Mouse (Mus musculus) embryonic fibroblast, embryonic 13.5 days (primary cell): ENCODE data around the gene Glt1d1. TPM values are rescaled to one million over a fixed set of nuclear protein-coding genes. Genes with fewer than 3 reads are reported as not detected.

Experiments used
- H3K27ac ChIP-seq: 2 replicates; pipeline ENCODE4 v1.5.1; 2012; ENCODE audit warnings: low read length, control low read depth, inconsistent platforms; ENCODE audit not compliant: insufficient read depth
- H3K4me1 ChIP-seq: 2 replicates; pipeline ENCODE4 v1.6.1; 2011; ENCODE audit warnings: low read length; ENCODE audit not compliant: control insufficient read depth, insufficient read depth
- H3K4me3 ChIP-seq: 2 replicates; pipeline ENCODE4 v1.5.1; 2011; ENCODE audit warnings: mild to moderate bottlenecking, control low read depth, low read length; ENCODE audit not compliant: insufficient read depth
- CTCF ChIP-seq: IDR thresholded peaks from 2 replicates; pipeline ENCODE4 v1.5.1; 2011; ENCODE audit warnings: mild to moderate bottlenecking, control low read depth, low read length, moderate library complexity, borderline replicate concordance; ENCODE audit not compliant: insufficient read depth
- POLR2A ChIP-seq: IDR thresholded peaks from 2 replicates; pipeline ENCODE4 v1.6.1; 2011; ENCODE audit warnings: low read depth, mild to moderate bottlenecking, control low read depth, low read length, moderate library complexity
- polyA plus RNA-seq: library from polyadenylated mRNA; stranded (reverse); fragments of >200 nt; gene quantifications from 2 replicates; pipeline ENCODE4 v1.2.4, GENCODE M21; 2011; ENCODE audit warnings: low read depth; ENCODE audit not compliant: missing spikeins, insufficient read length

Glt1d1 gene
- polyA plus RNA-seq, 1 experiment, result 0.51 TPM

DNA sequence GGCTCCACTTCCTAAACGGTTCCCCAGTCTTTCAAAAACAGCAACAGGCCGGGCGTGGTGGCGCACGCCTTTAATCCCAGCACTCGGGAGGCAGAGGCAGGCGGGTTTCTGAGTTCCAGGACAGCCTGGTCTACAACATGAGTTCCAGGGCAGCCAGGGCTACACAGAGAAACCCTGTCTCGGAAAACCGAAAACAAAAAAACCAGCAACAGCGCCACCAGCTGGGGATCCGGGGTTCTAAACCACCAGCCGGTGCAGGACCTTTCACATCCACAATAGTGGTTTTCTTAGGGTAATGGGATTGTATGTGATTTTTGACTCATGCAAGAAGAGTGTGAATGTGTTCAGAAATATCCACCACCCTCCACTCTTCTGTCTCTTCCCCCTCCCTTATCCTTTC, 4.8 kb upstream of the Glt1d1 start:
- TF ChIP-seq CTCF, result no peak
- no peak for TF ChIP-seq POLR2A
- no peak overlapping the region for H3K4me3 ChIP-seq
- no peaks in the 10 kb centered on the region for H3K4me1 ChIP-seq
- H3K27ac ChIP-seq, result no peak overlapping the region

DNA sequence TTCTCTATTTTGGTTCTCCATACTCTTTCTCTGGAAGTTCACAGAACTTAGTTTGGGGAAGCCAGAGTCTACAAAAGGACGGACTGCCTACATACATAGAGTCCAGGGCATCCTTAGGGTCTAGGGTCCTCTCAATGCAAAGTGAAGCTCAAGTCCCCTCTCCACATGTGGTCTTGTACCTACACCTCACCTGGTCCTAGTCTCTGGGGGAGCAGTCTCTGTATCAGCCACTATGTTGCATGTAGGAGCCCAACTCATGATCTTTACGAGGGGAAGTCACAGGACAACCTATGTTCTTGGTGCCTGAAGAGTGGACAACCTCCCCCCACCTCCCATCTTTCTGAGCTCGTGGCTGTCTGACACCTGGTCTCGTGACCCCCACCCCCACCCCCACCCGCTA, 391 bp upstream of the Glt1d1 start:
- H3K4me3 ChIP-seq, result no peak overlapping the region
- no peaks in the 10 kb centered on the region for H3K4me1 ChIP-seq
- no peak for TF ChIP-seq POLR2A
- TF ChIP-seq CTCF, result no peak
- H3K27ac ChIP-seq, result no peak overlapping the region

DNA sequence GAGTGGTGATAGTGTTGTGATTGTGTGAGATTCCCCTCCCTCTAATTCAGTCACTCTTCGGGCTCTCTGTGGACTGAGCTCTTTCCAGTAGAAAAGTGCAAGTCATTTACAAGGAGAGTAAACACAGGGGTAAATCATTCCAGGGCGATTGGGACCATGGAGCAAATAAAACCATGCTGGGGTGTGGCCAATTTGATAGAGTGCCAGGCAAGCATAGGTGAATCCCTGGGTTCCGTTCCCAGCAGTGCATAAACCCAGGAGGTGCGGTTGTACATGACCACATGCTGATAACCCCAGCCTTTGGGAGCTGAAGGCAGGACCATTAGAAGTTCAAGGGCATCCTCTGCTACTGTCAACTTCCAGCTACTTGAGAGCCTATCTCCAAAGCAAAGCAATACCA, 1.1 kb downstream of the Glt1d1 start:
- no peak overlapping the region for H3K27ac ChIP-seq
- H3K4me1 ChIP-seq, result no peaks in the 10 kb centered on the region
- H3K4me3 ChIP-seq, result no peak overlapping the region
- TF ChIP-seq CTCF (no peak), POLR2A (no peak)

DNA sequence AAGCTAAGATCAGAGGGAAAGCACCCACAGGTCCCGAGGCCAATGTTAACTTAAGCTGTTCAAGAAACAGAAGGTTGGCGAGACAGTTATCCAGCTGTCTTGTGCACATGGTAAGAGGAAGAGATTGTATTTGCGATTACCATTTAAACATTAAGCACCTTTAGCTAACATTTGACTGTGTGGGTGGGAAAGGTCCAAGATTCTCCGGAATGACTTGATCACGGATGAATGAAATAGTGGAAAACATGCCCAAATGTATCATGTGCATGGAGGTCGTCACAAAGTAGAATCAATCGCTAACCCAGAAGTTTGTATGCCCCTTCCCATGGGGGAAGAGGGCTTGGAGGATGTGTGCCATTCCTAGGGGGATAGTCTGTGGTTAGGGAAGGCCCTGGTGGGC, 1.6 kb downstream of the Glt1d1 start:
- TF ChIP-seq CTCF, result no peak
- no peak for TF ChIP-seq POLR2A

DNA sequence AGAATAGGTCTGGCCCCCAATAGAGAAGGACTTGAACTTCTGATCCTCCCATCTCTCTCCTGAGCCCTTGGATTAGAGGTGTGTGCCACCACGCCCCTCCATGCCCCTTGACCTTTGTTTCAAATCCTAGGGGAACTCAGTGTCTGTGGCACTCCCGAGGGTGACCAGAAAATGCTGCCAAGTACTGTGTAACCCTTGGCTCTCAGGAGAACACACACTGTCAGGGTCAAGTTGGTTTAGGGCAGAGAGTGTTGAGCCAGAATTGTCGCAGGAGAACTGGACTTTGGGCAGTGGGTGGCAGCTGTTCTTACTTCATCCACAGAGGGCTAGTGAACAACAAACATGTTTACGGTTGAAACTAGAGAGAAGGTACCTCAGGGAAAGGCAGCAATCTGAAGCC, 5.6 kb downstream of the Glt1d1 start:
- no peaks in the 10 kb centered on the region for H3K4me1 ChIP-seq
- no peak overlapping the region for H3K4me3 ChIP-seq
- no peak overlapping the region for H3K27ac ChIP-seq
- TF ChIP-seq POLR2A, result no peak
- no peak for TF ChIP-seq CTCF

More for the DNA sequence above, 1.6 kb downstream of the Glt1d1 start:
- no peak overlapping the region for H3K4me3 ChIP-seq
- H3K27ac ChIP-seq, result no peak overlapping the region
- no peaks in the 10 kb centered on the region for H3K4me1 ChIP-seq

DNA sequence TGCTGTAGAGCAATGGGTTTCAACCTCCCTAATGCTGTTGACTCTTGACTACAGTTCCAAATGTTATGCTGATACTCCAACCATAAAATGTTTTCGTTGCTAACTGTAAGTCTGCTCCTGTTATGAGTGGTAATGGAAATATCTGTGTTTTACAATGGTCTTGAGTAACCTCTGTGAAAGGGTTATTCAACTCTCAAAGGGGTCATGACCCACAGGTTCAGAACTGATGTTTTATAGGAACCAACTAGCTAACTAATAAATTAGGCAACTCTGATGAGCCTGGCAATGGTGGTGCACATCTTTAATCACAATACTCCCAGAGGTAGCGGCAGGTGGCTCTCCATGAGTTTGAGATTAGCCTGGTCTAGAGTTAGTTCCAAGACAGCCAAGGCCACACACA, 6.1 kb downstream of the Glt1d1 start:
- TF ChIP-seq CTCF (no peak), POLR2A (no peak)
- no peak overlapping the region for H3K27ac ChIP-seq
- no peak overlapping the region for H3K4me3 ChIP-seq
- H3K4me1 ChIP-seq, result no peaks in the 10 kb centered on the region

DNA sequence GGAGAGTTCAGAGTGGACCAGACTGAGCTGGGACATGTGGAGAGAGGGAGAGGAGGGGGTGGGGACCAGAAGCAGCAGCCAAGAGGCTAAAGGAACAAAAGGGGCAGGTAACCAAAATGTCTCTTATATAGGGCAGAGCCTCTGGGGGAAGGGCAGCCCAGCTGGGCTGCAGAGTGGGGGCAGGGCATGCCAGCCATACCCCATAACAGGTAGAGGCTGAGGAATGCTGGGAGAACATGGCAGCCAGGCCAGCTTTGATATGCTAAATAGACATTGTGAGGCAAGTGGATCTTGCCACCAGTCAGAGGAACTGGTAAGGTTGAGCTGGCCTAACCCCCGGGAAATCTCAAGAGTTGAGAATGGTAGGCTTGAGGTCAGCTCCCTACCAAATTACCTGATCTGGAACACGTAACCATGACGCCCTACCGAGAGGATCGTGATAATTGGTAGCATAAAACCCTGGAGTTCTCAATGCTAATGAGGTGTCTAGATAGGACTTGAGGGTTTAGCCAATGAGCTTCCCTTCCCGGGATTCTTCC, 7.1 kb downstream of the Glt1d1 start:
- TF ChIP-seq CTCF (no peak), POLR2A (no peak)
- Histone ChIP-seq H3K4me3 (no peak overlapping the region), H3K27ac (no peak overlapping the region), H3K4me1 (no peaks in the 10 kb centered on the region)

DNA sequence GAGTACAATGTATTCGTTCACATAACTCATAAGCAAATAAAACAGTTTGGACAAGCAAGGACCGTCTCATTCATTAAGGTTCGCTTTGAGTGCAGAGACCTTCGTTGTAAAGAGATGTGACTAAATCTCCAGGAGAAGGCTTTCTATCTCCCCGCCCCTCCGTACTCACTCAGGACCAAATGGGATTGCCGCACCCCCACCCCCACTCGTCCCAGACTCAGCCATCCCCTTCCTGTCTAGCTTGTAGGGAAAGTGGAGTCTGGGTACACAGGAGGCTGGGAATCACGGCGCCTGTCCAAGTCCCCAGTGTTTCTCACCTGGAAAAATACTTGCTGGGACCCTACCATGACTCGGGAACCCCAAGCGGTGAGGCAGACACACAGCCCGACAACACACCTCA, 7.6 kb downstream of the Glt1d1 start:
- Histone ChIP-seq H3K4me3 (no peak overlapping the region), H3K27ac (no peak overlapping the region)
- TF ChIP-seq CTCF, result no peak
- TF ChIP-seq POLR2A, result no peak

DNA sequence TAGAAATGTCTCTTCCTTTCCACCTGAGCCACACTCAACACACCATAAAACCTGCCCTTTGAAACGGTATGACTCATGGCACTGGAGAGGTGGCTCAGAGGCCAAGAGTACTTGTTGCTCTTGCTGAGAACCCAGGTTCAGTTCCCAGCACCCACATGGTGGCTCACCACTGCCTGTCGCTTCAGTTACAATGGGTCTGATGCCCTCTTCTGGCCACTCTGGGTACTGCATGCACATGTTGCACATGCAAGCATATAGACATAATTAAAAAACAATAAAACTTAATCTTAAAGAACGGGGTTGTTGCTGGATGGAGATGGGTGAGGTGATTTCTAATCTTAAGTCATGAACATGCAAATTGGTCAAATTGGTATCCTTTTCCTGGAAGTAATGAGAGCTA, 8.3 kb downstream of the Glt1d1 start:
- H3K27ac ChIP-seq, result no peak overlapping the region
- TF ChIP-seq CTCF (0 out of 2 replicates have a peak, but pooled peaks have one; percentile 2), POLR2A (no peak)
- no peak overlapping the region for H3K4me3 ChIP-seq
- no peaks in the 10 kb centered on the region for H3K4me1 ChIP-seq

More for the DNA sequence above, 7.6 kb downstream of the Glt1d1 start:
- H3K4me1 ChIP-seq, result no peaks in the 10 kb centered on the region

DNA sequence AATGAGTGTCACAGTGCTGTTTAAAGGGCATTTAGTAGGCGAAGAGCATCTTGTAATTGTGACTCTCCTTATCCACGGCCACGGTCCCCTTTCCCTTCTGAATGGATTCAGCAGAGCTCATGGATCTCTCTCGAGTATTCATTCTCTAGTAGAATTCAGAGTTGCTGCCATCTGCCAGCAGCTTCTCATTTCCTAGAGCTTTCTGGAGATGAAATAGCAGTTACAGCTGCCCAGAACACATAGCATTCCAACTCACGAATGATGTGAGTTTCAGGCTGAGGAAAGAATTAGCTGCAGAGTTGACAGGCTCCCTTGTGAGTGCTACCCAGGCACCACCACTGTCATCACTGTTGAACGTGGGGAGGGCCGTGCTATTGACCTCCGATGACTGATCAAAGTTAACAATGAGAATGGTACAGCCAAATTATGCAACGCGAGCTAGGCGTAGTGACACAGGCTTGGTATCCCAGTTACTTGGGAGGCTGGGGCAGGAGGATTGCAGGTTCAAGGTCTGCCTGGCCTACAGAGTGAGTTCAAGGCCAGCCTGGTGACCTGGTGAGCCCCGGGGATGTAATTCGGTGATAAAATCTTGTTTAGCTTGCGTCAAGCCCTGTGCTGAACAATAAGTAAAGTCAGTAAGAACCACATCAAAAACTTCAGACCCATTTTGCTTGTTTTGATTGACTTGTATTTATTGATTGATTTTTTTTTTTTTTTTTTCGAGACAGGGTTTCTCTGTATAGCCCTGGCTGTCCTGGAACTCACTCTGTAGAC, 9.3 kb downstream of the Glt1d1 start:
- no peak overlapping the region for H3K27ac ChIP-seq
- H3K4me3 ChIP-seq, result no peak overlapping the region
- no peaks in the 10 kb centered on the region for H3K4me1 ChIP-seq
- TF ChIP-seq CTCF, result no peak
- no peak for TF ChIP-seq POLR2A
